Mouse (Mus musculus): Measurements from ENCODE around the gene Smdt1.

- TF ChIP-seq CTCF (IDR thresholded peaks at IDR 0.05; ENCODE audit: borderline replicate concordance, control insufficient read depth, extremely low read depth, insufficient read depth, low read length, poor library complexity) (no peak), POLR2A (IDR thresholded peaks at IDR 0.05; ENCODE audit: control insufficient read depth, extremely low read depth, insufficient read depth, low read length, poor library complexity) (no peak)
Observed at GRCm38 (mm10) chr15:82379871-82380713, 41.3 kb downstream of the Smdt1 start, which contains the start of gene Cyp2d22.

All from thymus, adult 2 months (tissue).